Mouse (Mus musculus) embryo, embryonic 10.5 days (tissue): ENCODE results near the gene Epha2.

Experiments used
- DNase-seq: peaks from one replicate; pipeline ENCODE4 v3.0.0-alpha.2; 2015; ENCODE audit warnings: low spot score

The Epha2 gene

GRCm38 (mm10) chr4:141301116-141301553 is at the start of gene Epha2:
Gene Epha2, plus strand, starts transcription at chr4:141301240.
- DNase-seq: peak; percentile 93

GRCm38 (mm10) chr4:141252641-141253040 is 48.4 kb upstream of the Epha2 start:
- DNase-seq: no peak

GRCm38 (mm10) chr4:141254234-141254633 is 46.8 kb upstream of the Epha2 start:
- DNase-seq: no peak

- DNase-seq: peak; percentile 34
Observed at GRCm38 (mm10) chr4:141257440-141257839, 43.6 kb upstream of the Epha2 start.

GRCm38 (mm10) chr4:141259413-141259812 is 41.6 kb upstream of the Epha2 start:
- DNase-seq: no peak

GRCm38 (mm10) chr4:141260007-141260723 is 40.9 kb upstream of the Epha2 start:
- DNase-seq: no peak

GRCm38 (mm10) chr4:141262906-141263637 is 38.0 kb upstream of the Epha2 start:
- DNase-seq: no peak

GRCm38 (mm10) chr4:141265979-141266637 is 34.9 kb upstream of the Epha2 start:
- no peak for DNase-seq

GRCm38 (mm10) chr4:141267250-141267649 is 33.8 kb upstream of the Epha2 start:
- no peak for DNase-seq

- DNase-seq: peak; percentile 83
Observed at GRCm38 (mm10) chr4:141267837-141268236, 33.2 kb upstream of the Epha2 start.

GRCm38 (mm10) chr4:141268350-141268749 is 32.7 kb upstream of the Epha2 start:
- DNase-seq: no peak

- no peak for DNase-seq
Observed at GRCm38 (mm10) chr4:141269080-141269479, 32.0 kb upstream of the Epha2 start.

- DNase-seq: no peak
Observed at GRCm38 (mm10) chr4:141270201-141270940, 30.7 kb upstream of the Epha2 start.

- no peak for DNase-seq
Observed at GRCm38 (mm10) chr4:141271228-141271627, 29.8 kb upstream of the Epha2 start.

- no peak for DNase-seq
Observed at GRCm38 (mm10) chr4:141271721-141272120, 29.3 kb upstream of the Epha2 start.

GRCm38 (mm10) chr4:141272878-141273277 is 28.2 kb upstream of the Epha2 start:
- no peak for DNase-seq

- peak; percentile 91 for DNase-seq
Observed at GRCm38 (mm10) chr4:141273296-141273695, 27.7 kb upstream of the Epha2 start.

- DNase-seq: no peak
Observed at GRCm38 (mm10) chr4:141274485-141275341, 26.3 kb upstream of the Epha2 start.

GRCm38 (mm10) chr4:141277157-141277556 is 23.9 kb upstream of the Epha2 start:
- no peak for DNase-seq

- DNase-seq: no peak
Observed at GRCm38 (mm10) chr4:141278154-141278553, 22.9 kb upstream of the Epha2 start.

- no peak for DNase-seq
Observed at GRCm38 (mm10) chr4:141279327-141279726, 21.7 kb upstream of the Epha2 start.
